ENCODE assay signal across 23 mouse cellular contexts in genomic region chr12:99356660-99357059, GRCm38 (mm10).
DNase-seq lines count a peak whose midpoint lies in the region; ATAC-seq and TF ChIP-seq lines count a peak whose summit lies in the region.
"Had no signal": no experiment of that assay in that cellular context is flagged by ENCODE, and none has a peak within 500 bp of the region (broad histone marks: within the 10 kb centered on the region; RNA-seq: fewer than 3 reads in every experiment).

No protein-coding gene starts in this region.

- no peak for ATAC-seq in embryonic facial prominence, embryonic 14.5 days (ENCODE audit: low read depth)
- peak; percentile 27 for ATAC-seq in heart, embryonic 12.5 days (ENCODE audit: insufficient number of reproducible peaks, low FRiP score)
- ATAC-seq in intestine, embryonic 15.5 days: no peak
- no peak for ATAC-seq in intestine, postnatal 0 days
- no peak for ATAC-seq in intestine, embryonic 16.5 days
- ATAC-seq: forebrain, embryonic 14.5 days; hindbrain, postnatal 0 days had no signal

- 75% methylated on average over 8 of the region's 8 CpGs for WGBS in embryonic facial prominence, embryonic 14.5 days
- 93% methylated on average over 8 of the region's 8 CpGs for WGBS in embryonic facial prominence, embryonic 10.5 days
- 36% methylated on average over 8 of the region's 8 CpGs for WGBS in heart, embryonic 12.5 days
- WGBS in intestine, embryonic 15.5 days: 72% methylated on average over 8 of the region's 8 CpGs
- WGBS in intestine, postnatal 0 days: 74% methylated on average over 8 of the region's 8 CpGs
- WGBS in intestine, embryonic 16.5 days: 73% methylated on average over 8 of the region's 8 CpGs

- no peak for DNase-seq in embryonic facial prominence, embryonic 14.5 days (ENCODE audit: low spot score)
- DNase-seq in embryonic facial prominence, embryonic 10.5 days (ENCODE audit: low spot score): no peak
- no peak for DNase-seq in heart, adult 18-20 months
- DNase-seq in spleen, postnatal 14 days (ENCODE audit: low spot score in 2 of 2): no peak
- DNase-seq: adrenal gland, adult 2 months; cerebellum, adult 18-20 months; cerebellum, postnatal 14 days; gastrocnemius, postnatal 36 days; kidney, adult 18-20 months; kidney, postnatal 4 days; liver, embryonic 13.5 days; lung, adult 2 months; midbrain, embryonic 14.5 days; right cerebral cortex, postnatal 14 days had no signal

- peaks cover 17% of the 10 kb centered on the region for H3K4me1 ChIP-seq in embryonic facial prominence, embryonic 14.5 days (ENCODE audit: control insufficient read depth, insufficient read depth, low read length)
- H3K4me1 ChIP-seq in embryonic facial prominence, embryonic 10.5 days: peaks cover 34% of the 10 kb centered on the region
- H3K4me1 ChIP-seq in heart, embryonic 12.5 days (replicated peaks): peaks cover 75% of the 10 kb centered on the region
- H3K4me1 ChIP-seq in intestine, embryonic 15.5 days (replicated peaks): peaks cover 37% of the 10 kb centered on the region
- H3K4me1 ChIP-seq in intestine, postnatal 0 days (replicated peaks; ENCODE audit: control insufficient read depth, insufficient read depth, low read length): peaks cover 9% of the 10 kb centered on the region
- H3K4me1 ChIP-seq in intestine, embryonic 16.5 days (ENCODE audit: control insufficient read depth, insufficient read depth, low read length): peaks cover 35% of the 10 kb centered on the region

- no peaks in the 10 kb centered on the region for H3K9me3 ChIP-seq in embryonic facial prominence, embryonic 14.5 days (ENCODE audit: control insufficient read depth, low read length)
- no peaks in the 10 kb centered on the region for H3K9me3 ChIP-seq in embryonic facial prominence, embryonic 10.5 days
- no peaks in the 10 kb centered on the region for H3K9me3 ChIP-seq in heart, embryonic 12.5 days (replicated peaks)
- no peaks in the 10 kb centered on the region for H3K9me3 ChIP-seq in intestine, embryonic 15.5 days
- H3K9me3 ChIP-seq in intestine, postnatal 0 days (ENCODE audit: control insufficient read depth): no peaks in the 10 kb centered on the region
- no peaks in the 10 kb centered on the region for H3K9me3 ChIP-seq in intestine, embryonic 16.5 days (ENCODE audit: control insufficient read depth, low read length)
- H3K9me3 ChIP-seq: embryonic facial prominence, embryonic 12.5 days; liver, embryonic 13.5 days; megakaryocyte, embryonic 14.5 days; neural tube, embryonic 12.5 days had no signal

- H3K36me3 ChIP-seq in embryonic facial prominence, embryonic 14.5 days (ENCODE audit: control insufficient read depth, insufficient read depth, low read length): no peaks in the 10 kb centered on the region
- no peaks in the 10 kb centered on the region for H3K36me3 ChIP-seq in embryonic facial prominence, embryonic 10.5 days (replicated peaks)
- H3K36me3 ChIP-seq in heart, embryonic 12.5 days: no peaks in the 10 kb centered on the region
- no peaks in the 10 kb centered on the region for H3K36me3 ChIP-seq in intestine, embryonic 15.5 days
- H3K36me3 ChIP-seq in intestine, postnatal 0 days (ENCODE audit: control insufficient read depth, insufficient read depth): no peaks in the 10 kb centered on the region
- H3K36me3 ChIP-seq in intestine, embryonic 16.5 days (ENCODE audit: control insufficient read depth, insufficient read depth, low read length): no peaks in the 10 kb centered on the region
- H3K36me3 ChIP-seq: embryonic facial prominence, embryonic 12.5 days; liver, embryonic 13.5 days; neural tube, embryonic 12.5 days had no signal

- no peak for TF ChIP-seq CTCF in intestine, postnatal 0 days (IDR thresholded peaks at IDR 0.05; ENCODE audit: low read depth)

- no peak overlapping the region for H3K4me3 ChIP-seq in embryonic facial prominence, embryonic 14.5 days (ENCODE audit: low read depth, low read length)
- H3K4me3 ChIP-seq in embryonic facial prominence, embryonic 10.5 days: no peak overlapping the region
- 0 out of 2 replicates have a peak overlapping the region, but pooled peaks have one; percentile 8 for H3K4me3 ChIP-seq in heart, embryonic 12.5 days
- no peak overlapping the region for H3K4me3 ChIP-seq in intestine, embryonic 15.5 days (replicated peaks)
- no peak overlapping the region for H3K4me3 ChIP-seq in intestine, postnatal 0 days (ENCODE audit: low read depth, low read length)
- H3K4me3 ChIP-seq in intestine, embryonic 16.5 days (ENCODE audit: low read length): no peak overlapping the region
- H3K4me3 ChIP-seq: embryonic facial prominence, embryonic 12.5 days; liver, embryonic 13.5 days; megakaryocyte, embryonic 14.5 days; neural tube, embryonic 12.5 days had no signal

- H3K27me3 ChIP-seq in embryonic facial prominence, embryonic 14.5 days (replicated peaks; ENCODE audit: control insufficient read depth, insufficient read depth, low read length): no peaks in the 10 kb centered on the region
- H3K27me3 ChIP-seq in embryonic facial prominence, embryonic 10.5 days (replicated peaks; ENCODE audit: low read depth, poor library complexity, severe bottlenecking): no peaks in the 10 kb centered on the region
- H3K27me3 ChIP-seq in heart, embryonic 12.5 days (replicated peaks): no peaks in the 10 kb centered on the region
- no peaks in the 10 kb centered on the region for H3K27me3 ChIP-seq in intestine, embryonic 15.5 days (replicated peaks)
- no peaks in the 10 kb centered on the region for H3K27me3 ChIP-seq in intestine, postnatal 0 days (replicated peaks; ENCODE audit: control insufficient read depth, insufficient read depth, low read length)
- no peaks in the 10 kb centered on the region for H3K27me3 ChIP-seq in intestine, embryonic 16.5 days (replicated peaks; ENCODE audit: control insufficient read depth, insufficient read depth, low read length)
- H3K27me3 ChIP-seq: embryonic facial prominence, embryonic 12.5 days; liver, embryonic 13.5 days; megakaryocyte, embryonic 14.5 days; neural tube, embryonic 12.5 days had no signal

- H3K9ac ChIP-seq in embryonic facial prominence, embryonic 14.5 days (ENCODE audit: low read depth, low read length): no peak overlapping the region
- H3K9ac ChIP-seq in heart, embryonic 12.5 days: no peak overlapping the region
- no peak overlapping the region for H3K9ac ChIP-seq in intestine, embryonic 15.5 days
- no peak overlapping the region for H3K9ac ChIP-seq in intestine, postnatal 0 days (ENCODE audit: low read depth, low read length)
- no peak overlapping the region for H3K9ac ChIP-seq in intestine, embryonic 16.5 days (ENCODE audit: low read depth, low read length)
- H3K9ac ChIP-seq: embryonic facial prominence, embryonic 12.5 days; liver, embryonic 13.5 days; neural tube, embryonic 12.5 days had no signal

- H3K4me2 ChIP-seq in embryonic facial prominence, embryonic 14.5 days (ENCODE audit: low read depth, low read length): no peak overlapping the region
- peak overlapping the region; percentile 46 for H3K4me2 ChIP-seq in heart, embryonic 12.5 days
- no peak overlapping the region for H3K4me2 ChIP-seq in intestine, embryonic 15.5 days (replicated peaks)
- H3K4me2 ChIP-seq in intestine, postnatal 0 days (replicated peaks; ENCODE audit: low read depth): no peak overlapping the region
- H3K4me2 ChIP-seq in intestine, embryonic 16.5 days (ENCODE audit: low read depth, low read length): no peak overlapping the region
- H3K4me2 ChIP-seq: embryonic facial prominence, embryonic 12.5 days; liver, embryonic 13.5 days; neural tube, embryonic 12.5 days had no signal

- H3K27ac ChIP-seq in embryonic facial prominence, embryonic 14.5 days (replicated peaks; ENCODE audit: low read depth, low read length): peak overlapping the region; percentile 31; the same call in 1 of the 2 replicates
- no peak overlapping the region for H3K27ac ChIP-seq in embryonic facial prominence, embryonic 10.5 days (replicated peaks)
- H3K27ac ChIP-seq in heart, embryonic 12.5 days (ENCODE audit: poor library complexity, severe bottlenecking): peak overlapping the region; percentile 95
- H3K27ac ChIP-seq in intestine, embryonic 15.5 days: peak overlapping the region; percentile 17; the same call in 1 of the 2 replicates
- no peak overlapping the region for H3K27ac ChIP-seq in intestine, postnatal 0 days (ENCODE audit: low read depth, low read length)
- 0 out of 2 replicates have a peak overlapping the region, but pooled peaks have one; percentile 39 for H3K27ac ChIP-seq in intestine, embryonic 16.5 days (ENCODE audit: low read length)
- H3K27ac ChIP-seq: embryonic facial prominence, embryonic 12.5 days; hindbrain, postnatal 0 days; liver, embryonic 13.5 days; neural tube, embryonic 12.5 days had no signal

Comparison
In these comparisons a context has a peak if more than half of its experiments do, and no peak if none do; other contexts are left out.
1. H3K27ac ChIP-seq: peak in embryonic facial prominence, embryonic 14.5 days (single experiment), heart, embryonic 12.5 days (single experiment), intestine, embryonic 15.5 days (single experiment) and intestine, embryonic 16.5 days (single experiment); none in embryonic facial prominence, embryonic 10.5 days (single experiment) and intestine, postnatal 0 days (single experiment).